Mouse (Mus musculus): ENCODE data around the gene Ormdl2.
A peak's percentile ranks its signal among the peaks of the same experiment; 100 is the strongest.

The Ormdl2 gene

GRCm38 (mm10) chr10:128803771-128804270 lies 17.6 kb downstream of the Ormdl2 start, which contains the start of gene Dnajc14:
Dnajc14 (plus strand) TSS chr10:128804062.
- DNase-seq (ENCODE audit: low read depth, low spot score): peak; percentile 64

DNA sequence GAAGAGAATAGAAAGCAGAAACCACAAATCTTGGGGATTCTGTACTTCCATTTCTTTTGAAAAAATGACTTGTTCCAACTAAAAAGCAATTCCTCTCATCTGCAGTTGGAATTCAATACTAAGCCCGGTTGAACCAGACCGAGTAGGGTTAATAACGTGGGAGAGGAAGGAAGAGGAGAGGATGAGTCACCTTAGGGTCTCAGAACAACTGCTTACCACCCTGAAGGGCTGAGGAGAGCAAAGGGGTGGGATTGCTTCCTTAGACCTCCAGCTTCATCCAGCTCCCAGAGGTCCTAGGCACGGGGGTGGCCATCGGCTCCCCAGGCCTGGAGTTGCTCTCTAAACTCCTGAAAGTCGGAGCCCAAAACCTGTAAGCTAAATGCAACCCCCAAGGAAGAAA lies 18.1 kb downstream of the Ormdl2 start:
- no peak for DNase-seq (ENCODE audit: low read depth, low spot score)

GRCm38 (mm10) chr10:128802956-128803355 lies 18.5 kb downstream of the Ormdl2 start:
- no peak for DNase-seq (ENCODE audit: low read depth, low spot score)

DNA sequence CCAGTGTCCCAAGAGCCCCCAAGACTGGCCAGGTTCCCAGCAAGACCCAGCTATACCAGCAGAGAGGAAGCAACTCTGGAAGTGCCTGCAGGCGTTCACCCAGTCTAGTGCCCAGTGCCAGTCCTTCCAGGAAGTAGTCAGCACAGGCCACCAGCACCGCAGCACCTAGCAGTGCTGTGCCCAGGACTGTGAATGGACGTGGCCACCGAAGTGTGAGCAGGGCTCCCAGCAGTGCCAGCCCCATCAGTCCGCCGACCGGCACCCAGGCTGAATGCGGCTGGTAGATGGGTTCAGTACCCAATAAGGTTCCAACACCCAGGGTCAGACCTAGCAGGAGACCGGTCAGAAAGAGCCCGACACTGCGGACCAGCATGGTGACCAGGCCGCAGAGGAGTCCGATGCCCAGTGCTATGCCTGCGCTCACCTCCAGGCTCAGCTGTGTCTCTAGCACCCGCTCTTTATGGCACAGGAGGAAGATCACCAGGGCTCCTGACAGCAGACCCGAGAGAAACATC lies 19.4 kb downstream of the Ormdl2 start:
- no peak for DNase-seq (ENCODE audit: low read depth, low spot score)

DNA sequence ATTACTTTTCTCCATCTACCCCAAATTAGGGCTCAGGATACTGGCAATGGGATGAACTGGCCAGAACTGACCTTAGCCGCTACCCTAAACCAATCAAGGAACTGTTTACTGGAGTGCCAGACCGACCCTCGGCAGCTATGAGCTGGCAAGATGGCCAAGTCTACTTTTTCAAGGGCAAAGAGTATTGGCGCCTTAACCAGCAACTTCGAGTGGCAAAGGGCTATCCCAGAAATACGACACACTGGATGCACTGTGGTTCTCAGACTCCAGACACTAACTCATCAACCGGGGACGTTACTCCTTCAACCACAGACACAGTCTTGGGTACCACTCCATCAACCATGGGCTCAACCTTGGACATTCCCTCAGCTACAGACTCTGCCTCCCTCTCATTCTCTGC lies 22.8 kb downstream of the Ormdl2 start:
- no peak for DNase-seq (ENCODE audit: low read depth, low spot score)

DNA sequence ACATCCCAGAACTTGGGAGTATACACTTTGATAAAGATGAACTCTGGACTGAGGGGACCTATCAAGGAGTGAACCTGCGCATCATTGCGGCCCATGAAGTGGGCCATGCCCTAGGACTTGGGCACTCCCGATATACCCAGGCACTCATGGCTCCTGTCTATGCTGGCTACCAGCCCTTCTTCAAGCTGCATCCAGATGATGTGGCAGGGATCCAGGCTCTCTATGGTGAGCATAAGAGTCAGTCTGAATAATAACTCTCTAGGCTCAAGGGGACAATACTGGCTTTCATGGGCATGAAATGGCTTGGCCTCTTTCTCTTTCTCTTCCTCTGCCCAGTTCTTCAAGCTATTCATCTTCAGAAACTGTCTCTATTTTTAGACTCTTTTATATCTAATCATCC lies 25.9 kb downstream of the Ormdl2 start:
- no peak for DNase-seq (ENCODE audit: low read depth, low spot score)

- no peak for DNase-seq (ENCODE audit: low read depth, low spot score)
Measured at GRCm38 (mm10) chr10:128794391-128794790, 27.1 kb downstream of the Ormdl2 start.

DNA sequence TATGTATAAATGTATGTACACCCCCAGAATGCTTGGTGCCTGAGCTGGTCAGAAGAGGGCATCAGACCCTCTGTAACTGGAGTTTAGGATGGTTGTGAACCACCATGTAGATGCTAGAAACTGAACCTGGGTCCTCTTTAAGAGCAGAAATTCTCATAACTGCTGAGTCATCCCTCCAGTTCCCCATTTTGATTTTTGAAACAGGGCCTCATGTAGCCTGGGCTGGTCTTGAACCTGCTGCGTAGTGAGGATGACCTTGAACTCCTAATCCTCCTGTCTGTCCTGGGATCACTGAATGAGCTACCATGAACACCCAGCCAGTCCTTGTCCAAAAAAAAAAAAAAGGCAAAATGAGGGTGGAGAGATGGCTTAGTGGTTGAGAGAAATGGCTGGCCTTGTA lies 28.2 kb downstream of the Ormdl2 start:
- DNase-seq (ENCODE audit: low read depth, low spot score): no peak

DNA sequence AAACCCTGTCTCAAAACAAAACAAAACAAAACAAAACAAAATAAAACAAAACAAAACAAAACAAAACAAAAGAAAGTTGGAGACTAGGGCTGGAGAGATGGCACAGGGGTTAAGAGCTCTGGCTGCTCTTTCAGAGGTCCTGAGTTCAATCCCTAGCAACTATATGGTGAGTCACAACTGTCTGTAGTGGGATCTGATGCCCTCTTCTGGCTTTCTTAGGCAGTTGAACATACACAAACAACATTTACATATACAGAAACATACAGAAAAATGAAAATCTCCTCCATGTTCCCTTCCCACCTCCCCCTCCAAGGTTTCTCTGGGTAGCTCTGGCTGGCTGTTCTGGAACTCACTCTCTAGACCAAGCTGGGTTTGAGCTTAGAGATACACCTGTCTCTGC lies 29.4 kb downstream of the Ormdl2 start:
- no peak for DNase-seq (ENCODE audit: low read depth, low spot score)

GRCm38 (mm10) chr10:128790398-128791124 lies 30.9 kb downstream of the Ormdl2 start, which contains the start of gene Mmp19:
Mmp19 (plus strand) TSS chr10:128790910.
- no peak for DNase-seq (ENCODE audit: low read depth, low spot score)

GRCm38 (mm10) chr10:128780200-128780599 lies 41.2 kb downstream of the Ormdl2 start:
- no peak for DNase-seq (ENCODE audit: low read depth, low spot score)

DNA sequence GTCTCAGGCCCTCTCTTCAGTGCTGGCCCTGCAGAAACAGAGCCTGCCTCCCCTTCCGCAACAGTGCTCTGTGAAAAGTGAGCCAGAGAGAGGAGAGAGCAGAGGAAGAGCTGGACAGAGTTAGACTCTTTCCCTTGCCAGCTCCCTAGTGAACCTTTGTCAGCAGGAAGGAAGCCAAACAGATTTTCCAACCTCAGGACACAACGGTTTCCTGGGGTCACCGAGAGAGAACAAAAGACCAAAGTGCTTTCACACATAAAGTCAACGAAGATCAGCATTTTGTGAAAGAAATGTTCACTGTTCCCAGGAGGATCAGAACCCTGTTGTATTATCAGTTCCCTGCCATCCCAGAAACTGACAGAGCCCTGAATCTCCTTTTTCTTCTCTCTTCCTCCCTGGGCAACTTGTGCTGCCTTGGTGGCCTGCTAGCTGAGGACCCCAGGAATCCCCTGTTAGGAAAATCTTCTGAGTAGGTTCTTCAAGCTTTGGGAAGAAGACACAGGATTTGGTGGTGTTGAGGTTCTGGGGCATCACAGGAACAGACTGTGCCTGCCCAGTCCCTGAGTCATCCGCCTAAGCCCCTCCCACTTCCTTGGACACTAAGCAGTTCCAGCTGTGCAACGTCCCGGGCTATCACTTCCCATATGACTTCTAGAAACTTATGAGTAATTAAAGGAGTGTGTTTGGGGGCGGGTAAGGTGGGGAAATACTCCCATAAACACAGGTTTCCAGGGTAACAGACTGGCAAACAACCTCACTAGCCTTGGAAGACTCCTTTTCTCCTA lies 42.2 kb downstream of the Ormdl2 start:
- DNase-seq (ENCODE audit: low read depth, low spot score): peak; percentile 74

GRCm38 (mm10) chr10:128778441-128778840 lies 43.0 kb downstream of the Ormdl2 start:
- DNase-seq (ENCODE audit: low read depth, low spot score): no peak

GRCm38 (mm10) chr10:128773685-128774084 lies 47.8 kb downstream of the Ormdl2 start:
- DNase-seq (ENCODE audit: low read depth, low spot score): no peak

GRCm38 (mm10) chr10:128772895-128773294 lies 48.5 kb downstream of the Ormdl2 start:
- DNase-seq (ENCODE audit: low read depth, low spot score): no peak
